Mouse (Mus musculus) fibroblast of lung, adult 2 months (primary cell): ENCODE measurements around the gene Fbxl16.
"Not testable (repeated sequence)": the region's sequence is repeated elsewhere in the genome, so short reads cannot be mapped to it uniquely, and the experiment has no call there.

ENCODE experiments used
- DNase-seq: peaks from one replicate; pipeline ENCODE4 v3.0.0-alpha.2; 2011; ENCODE audit warnings: low read depth

The Fbxl16 gene

DNA sequence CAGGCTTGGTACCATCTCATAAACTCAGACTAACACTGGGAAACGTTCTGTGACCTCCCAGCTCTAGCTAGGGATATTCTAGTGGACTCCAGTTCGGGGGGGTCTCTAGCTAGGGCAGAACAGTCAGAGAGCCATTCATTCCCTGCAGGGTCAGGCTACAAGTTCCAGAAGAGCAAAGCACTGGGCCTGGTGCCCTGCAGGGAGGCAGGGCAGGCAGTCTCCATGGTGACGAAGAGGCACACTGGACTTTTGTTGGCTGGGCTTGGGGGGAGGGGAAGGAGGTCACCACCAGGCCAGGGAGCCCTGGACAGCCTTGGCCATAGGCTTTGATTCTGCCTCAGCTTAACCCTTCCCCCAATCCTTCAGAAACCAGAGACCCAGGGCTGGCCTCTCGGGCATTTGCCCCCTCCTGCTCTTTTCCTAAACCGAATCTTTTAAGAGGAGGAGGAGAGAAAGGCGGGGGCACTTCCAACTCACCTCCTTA, 13.2 kb upstream of the Fbxl16 start, which contains the start of gene AC134908.4:
TSS of gene AC134908.4 (minus strand) at position 51 of the 484 bp plus-strand sequence.
- DNase-seq: no peak

DNA sequence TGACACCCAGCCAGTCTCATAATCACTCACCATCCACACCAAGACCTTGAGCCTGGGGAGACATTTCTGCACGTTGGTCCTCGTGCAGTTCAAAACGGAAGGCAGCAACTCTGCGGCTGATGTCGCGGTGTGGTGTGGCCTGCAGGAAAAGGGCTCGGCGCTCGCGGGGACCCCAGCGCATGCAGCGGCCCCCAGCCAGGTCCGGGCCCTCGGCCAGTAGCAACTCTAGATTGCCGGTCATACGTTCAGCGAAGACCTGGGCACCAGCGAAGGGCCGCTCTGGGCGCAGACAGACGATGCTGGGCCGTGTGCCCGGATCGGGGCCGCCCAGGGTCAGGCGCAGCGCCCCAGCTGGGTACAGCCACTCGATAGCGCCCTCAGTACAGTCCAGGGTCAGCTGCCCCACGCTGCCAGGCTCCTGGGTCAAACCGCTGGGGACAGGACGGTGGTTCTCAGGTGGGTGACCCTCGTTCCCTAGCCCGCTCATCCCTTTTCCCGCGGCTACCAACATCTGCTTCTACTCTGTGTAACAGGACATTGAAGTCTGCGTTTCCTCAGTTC, 12.6 kb upstream of the Fbxl16 start:
- no peak for DNase-seq

DNA sequence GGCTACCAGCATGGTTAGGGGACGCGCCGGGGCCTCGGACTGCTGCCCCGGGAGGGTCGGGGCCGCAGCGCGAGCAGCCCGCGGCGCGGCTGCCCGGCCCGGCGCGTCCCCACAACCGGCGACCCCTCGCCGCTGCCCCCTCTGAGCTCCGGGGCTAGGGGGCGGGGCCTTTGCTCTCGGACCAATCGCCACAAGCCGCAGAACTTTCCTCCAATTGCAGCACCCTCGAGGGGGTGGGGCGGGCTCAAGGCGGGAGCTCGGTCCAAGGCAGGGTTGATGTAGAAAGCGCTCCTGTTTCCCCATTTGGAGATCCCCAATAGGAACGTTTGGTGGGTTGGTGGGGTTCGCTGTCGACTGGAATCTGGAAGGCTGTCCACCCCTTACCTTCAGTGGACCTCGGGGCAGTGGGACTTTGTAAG, 11.9 kb upstream of the Fbxl16 start, which contains the start of gene Metrn:
TSS of gene Metrn (minus strand) at position 186 of the 419 bp plus-strand sequence.
- DNase-seq: peak; percentile 26

DNA sequence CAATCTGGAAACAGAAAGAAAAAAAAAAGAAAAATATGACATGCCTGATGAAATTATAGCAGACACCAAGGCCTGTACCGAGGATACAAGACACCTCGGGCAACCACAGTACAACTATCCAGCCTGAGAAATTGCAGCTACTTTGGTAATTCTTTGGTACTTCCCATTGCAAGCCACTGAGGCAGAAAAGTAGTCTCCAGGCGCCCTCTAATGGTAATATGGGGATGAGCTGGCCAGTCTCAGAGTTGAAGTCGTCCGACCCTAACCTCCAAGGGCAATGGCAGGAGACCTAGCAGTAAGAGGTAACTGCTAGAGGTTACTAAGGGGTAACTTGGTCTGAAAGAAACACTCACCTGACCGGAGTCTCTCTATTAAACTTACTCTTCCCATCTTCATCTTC, 7.9 kb upstream of the Fbxl16 start:
- peak; percentile 28 for DNase-seq

DNA sequence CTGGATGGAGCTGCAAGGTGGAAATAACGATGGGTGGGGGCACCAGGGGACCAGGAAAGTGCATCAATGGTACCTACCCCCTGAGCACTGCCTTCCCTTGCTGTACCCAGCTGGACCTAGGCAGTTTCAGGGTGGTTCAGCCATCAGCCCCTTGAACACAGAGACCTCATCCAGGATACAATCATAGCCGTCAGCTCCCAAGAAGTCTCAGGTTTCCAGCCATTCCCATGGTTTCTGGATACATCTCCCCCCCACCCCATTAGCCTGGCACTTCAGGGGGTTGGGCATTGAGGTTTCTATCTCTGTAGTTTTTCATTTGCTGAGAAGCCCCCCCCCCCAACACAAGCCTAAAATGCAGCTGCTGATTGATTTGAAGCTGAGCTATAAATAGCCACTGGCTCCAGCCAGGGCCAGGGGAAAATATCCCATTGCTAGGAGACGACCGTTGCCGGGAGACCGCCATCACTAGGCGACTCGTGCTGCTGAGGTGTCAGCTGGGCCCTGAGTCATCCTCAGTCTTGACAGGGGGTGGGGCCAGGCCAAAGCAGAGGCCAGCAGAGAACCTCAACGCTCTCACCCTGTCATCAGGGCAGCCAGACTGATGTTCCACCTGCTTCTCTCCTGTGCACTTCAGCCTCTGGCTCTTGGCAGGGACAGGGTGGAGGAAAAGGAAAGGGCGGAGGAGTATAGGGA, 5.9 kb upstream of the Fbxl16 start:
- peak; percentile 55 for DNase-seq

DNA sequence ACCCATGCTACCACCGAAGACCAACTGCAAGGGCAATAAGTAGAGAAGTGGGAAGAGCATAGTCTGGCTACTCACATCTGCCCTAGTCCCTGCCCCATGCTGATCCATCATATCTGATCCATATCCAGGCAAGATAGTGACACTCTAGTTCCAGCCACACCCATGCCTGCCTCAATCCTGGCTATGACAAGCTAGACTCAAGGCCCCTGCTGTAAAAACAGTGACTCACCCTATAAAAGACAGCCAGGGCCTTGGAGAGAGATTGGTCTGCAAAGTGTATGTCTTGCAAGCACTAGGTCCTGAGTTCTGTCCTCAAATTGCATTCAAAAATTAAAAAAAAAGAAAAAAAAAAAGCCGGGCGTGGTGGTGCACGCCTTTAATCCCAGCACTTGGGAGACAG, 2.4 kb upstream of the Fbxl16 start:
- no peak for DNase-seq

DNA sequence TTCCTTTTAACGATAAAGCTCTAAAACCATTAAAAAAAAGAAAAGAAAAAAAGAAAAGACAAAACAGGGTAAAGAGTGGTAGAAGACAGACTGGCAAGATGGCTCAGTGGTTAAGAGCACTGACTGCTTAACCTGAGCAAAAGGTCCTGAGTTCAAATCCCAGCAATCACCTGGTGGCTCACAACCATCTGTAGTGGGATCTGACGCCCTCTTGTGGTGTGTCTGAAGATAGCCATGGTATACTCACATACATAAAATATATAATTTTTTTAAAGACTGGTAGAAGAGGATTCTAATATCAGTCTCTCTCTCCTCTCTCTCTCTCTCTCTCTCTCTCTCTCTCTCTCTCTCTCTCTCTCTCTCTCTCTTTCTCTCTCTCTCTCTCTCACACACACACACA, 1.4 kb upstream of the Fbxl16 start:
- DNase-seq: not testable (repeated sequence)

DNA sequence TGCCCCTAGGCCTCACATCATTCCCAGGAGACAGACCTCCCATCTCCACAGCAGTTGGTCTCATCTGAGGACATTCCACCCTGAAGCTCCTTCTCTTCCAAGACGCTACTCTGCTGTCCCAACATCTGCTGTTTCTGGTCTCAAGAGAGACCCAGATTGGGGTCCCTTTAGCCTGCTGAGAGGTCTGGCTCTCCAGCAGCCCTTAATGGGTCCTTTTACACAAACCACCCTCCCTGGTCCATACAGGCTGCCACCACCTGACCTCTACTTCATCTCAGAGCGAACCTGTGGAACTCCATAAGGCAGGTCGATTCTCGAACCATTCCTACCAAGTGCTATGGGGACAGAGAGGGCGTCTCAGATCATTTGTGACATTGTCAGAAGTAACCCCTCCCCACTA, 857 bp upstream of the Fbxl16 start:
- no peak for DNase-seq

DNA sequence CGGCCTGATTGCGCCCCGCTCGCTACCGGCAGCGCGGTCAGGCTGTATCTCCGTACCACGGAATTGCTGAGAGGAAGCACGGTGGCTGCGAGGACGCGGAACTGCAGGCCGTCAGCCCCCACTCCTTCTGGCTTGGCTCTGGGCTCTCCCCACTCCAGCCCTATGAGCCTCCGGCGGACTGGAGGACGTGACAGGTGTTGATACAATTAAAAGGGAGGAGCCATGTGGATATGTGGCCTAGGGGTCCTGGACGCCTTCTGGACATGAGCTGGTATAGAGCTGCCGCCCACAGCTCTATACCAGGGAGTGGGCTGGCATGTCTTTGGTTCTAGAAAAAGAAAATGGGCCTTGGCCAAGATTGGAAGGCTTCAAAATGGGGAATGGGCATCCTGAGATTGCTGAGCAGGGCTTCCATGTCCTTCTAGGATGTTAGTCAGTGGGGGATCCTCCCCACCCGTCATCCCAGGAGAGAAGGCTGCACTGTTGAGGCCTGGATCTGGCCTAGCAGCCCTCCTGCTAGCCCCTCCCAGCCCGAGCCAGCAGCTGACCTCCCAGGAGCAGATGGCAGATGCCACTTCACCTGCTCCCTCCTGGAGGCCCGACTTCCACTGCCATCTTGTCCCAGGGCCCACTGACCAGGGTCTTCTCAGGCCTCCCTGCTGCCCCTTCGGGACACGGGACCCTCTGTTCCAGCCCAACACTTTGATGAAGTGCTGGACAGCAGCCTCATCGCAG, 888 bp downstream of the Fbxl16 start:
- no peak for DNase-seq

DNA sequence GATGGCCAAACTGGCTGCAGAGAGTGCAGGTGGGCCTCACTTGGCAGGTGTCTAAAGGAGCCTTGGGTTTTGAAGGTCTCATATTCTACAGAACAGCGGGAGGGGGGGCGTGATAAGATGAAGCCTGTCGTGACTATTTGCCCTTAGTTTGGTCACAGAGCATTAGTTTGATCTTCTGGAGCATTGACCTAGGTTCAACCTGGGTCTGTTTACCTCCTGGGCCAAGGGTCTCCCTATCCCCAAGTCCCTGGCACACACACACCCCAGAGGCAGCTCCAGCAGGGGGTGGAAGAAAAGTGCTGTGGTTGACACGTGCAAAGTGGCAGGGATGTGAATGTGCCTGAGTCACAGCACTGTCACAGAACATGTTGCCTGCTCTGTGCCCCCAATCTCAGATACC, 2.0 kb downstream of the Fbxl16 start:
- DNase-seq: no peak

DNA sequence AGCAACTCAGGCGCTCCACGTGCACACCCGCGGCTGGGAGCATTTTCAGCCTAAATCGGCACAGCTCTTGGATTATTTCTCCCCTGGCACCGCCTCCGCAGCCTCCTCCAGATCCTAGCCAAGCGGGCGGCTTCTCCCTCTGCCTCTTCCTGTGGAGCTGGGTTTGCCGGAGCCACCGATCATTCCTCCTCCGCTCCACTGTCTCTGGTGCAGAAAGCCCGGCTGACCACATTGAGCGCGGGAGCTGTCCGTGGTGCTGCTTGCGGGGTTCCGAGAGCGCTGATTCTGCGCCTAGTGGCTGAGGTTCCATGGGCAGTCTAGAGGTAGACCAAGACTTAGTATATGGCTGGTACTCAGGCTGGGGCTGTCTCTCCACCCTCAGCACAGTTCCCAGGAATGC, 4.6 kb downstream of the Fbxl16 start:
- DNase-seq: peak; percentile 30

DNA sequence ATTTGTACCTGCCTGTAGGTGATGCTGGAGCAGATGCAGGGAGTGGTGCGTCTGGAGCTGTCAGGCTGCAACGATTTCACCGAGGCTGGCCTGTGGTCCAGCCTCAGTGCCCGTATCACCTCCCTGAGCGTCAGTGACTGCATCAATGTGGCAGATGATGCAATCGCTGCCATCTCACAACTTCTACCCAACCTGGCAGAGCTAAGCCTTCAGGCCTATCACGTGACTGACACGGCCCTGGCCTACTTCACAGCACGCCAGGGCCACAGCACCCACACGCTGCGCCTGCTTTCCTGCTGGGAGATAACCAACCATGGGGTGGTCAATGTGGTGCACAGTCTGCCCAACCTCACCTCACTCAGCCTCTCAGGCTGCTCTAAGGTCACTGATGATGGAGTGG, 8.8 kb downstream of the Fbxl16 start:
- no peak for DNase-seq

DNA sequence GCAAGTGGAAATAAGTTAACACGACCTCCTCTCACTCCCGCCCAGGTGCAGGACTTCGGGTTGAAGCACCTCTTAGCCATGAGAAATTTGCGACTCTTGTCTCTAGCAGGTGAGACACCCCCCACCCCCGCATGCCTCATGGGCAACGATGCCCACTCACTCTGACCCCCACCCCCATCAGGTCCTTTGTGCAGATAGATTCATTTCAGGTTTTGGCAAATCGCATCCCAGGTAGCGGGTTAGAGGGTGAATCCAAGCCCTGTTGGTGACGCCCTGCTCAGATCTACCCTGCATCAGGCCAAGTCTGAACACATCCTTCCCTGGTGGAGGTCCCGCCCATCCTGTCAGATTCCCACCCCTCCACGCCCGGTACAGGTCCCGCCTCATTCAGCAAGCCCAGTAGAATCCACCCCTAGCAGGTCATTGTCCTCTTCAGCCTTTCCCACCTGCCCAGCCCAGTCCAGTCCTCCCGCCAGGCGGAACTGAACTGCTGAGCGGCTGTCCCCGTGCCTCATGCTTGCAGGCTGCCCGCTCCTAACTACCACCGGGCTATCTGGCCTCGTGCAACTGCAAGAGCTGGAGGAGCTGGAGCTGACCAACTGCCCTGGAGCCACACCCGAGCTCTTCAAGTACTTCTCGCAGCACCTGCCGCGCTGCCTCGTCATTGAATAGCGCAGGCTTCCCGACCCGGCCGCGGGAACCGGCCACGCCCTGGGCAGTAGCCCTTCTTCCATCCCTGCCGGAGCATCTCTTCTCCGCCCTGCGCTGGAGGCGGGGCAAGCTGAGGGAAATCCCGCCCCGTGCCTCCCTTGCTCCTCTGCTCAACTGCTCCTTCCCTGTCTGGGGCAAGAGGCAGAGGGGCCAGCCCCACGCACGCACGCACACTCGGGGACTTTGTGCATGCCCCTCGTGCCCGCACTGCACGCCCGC, 10.2 kb downstream of the Fbxl16 start:
- no peak for DNase-seq

DNA sequence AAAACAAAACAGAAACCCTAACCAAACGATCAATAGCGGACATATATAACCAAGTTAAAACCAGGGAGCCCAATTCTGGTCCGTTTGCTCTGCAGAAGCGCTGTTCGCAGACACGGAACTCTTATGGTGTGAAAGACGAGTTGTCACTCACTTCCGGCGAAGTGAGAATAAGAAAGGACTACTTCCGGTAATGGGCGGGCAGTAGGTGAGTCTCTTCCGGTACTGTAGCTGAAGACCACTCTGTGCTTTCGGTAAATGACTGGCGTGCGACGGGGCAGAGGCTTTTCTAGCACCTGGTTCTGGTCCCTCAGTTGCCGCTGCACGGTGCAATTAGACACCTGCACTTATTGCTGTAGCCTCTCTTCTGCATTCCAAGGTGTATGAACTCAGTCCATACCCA, 14.6 kb downstream of the Fbxl16 start, which contains the start of gene Wdr24:
TSS of gene Wdr24 (plus strand) at position 176 of the 400 bp plus-strand sequence.
- DNase-seq: peak; percentile 78

DNA sequence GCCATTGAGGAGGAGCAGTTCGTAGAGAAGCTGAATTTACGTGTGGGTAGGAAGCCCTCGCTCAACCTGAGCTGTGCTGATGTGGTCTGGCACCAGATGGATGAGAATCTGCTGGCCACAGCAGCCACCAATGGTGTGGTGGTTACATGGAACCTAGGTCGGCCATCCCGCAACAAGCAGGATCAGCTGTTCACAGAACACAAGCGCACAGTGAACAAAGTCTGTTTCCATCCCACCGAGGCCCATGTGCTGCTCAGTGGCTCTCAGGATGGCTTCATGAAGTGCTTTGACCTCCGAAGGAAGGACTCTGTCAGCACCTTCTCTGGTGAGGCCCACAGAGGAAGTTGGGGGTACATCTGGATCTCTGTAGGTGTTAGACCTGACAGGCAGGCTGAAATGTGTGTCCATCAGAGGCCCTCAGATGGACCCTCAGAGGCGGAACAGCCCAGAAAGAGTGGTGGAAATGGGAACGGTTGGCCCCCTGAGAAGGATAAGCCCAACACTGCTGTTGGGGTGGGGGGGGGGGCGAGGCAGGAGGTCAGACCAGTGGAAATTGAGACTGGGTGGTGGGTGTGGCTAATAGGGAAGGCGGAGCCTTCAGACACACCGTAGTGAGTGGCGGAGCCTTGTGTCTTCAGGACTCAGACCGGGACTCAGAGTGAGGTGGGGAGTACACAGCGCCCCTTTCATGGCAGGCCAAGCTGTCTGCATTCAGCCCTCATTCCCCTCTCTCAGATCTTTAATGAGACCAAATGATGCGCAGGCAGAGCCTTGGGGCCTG, 15.7 kb downstream of the Fbxl16 start:
- no peak for DNase-seq

DNA sequence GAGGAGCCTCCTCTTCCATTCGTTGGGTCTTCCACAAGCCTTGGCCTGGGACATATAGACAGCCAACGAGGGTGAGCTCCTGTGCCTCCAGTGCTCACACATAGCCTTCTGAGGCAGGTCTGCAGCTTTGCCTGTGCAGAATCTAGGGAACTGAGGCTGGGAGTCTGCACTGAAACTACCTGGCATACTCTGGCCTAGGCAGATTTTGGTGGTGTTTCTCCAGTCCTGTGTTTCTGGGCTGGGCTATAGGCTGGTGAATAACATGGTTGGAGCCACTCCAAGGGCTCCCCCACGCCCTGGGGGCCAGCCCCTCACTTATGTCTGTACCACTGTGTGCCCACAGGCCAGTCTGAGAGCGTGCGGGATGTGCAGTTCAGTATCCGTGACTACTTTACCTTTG, 16.4 kb downstream of the Fbxl16 start:
- no peak for DNase-seq

DNA sequence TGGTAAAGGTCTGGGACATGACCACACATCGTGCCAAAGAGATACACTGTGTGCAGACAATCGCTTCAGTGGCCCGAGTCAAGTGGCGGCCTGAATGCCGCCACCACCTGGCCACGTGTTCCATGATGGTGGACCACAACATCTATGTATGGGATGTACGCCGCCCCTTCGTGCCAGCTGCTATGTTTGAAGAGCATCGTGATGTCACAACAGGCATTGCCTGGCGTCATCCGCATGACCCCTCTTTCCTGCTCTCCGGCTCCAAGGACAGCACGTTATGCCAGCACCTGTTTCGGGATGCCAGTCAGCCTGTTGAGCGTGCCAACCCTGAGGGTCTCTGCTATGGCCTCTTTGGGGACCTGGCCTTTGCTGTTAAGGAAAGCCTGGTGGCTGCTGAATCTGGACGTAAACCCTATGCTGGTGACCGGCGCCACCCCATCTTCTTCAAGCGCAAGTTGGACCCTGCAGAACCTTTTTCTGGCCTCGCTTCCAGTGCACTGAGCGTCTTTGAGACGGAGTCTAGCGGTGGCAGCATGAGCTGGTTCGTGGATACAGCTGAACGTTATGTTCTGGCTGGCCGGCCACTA, 17.2 kb downstream of the Fbxl16 start:
- DNase-seq: no peak

DNA sequence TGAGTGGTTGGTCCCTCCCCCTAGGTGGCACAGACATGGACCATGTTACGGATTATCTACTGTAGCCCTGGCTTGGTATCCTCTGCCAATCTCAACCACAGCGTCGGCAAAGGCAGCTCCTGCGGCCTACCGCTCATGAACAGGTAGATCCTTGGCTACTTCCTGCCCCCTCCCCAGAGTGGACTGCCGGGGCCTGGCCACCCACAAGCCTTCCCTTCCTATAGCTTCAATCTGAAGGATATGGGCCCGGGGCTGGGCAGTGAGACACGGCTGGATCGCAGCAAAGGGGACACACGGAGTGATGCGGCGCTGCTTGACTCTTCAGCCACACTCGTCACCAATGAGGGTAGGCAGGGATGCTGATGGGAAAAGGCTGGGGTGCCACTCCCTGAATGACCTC, 18.1 kb downstream of the Fbxl16 start:
- DNase-seq: no peak

DNA sequence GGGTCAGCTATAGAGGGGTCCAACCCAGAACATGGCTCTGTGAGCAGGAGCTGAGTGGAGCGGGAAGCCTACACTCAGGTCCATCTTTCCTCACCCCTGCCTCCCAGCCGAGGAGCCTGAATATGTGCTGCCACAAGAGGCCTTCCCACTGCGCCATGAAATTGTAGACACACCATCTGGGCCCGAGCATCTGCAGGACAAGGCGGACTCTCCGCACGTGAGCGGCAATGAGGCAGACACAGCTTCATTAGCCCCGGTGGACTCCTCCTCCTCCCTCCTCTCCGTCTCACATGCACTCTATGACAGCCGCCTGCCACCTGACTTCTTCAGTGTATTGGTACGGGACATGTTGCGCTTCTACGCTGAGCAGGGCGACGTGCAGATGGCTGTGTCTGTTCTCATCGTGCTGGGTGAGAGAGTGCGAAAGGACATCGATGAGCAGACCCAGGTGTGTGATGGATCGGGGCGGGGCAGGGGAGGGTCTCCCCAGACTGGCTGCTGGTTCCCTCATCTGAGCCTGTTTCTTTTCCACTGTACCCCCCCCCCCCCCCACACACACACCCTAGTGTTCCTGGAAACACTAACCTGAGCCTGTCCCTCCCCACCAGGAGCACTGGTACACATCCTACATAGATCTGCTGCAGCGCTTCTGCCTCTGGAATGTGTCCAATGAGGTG, 18.8 kb downstream of the Fbxl16 start:
- no peak for DNase-seq

DNA sequence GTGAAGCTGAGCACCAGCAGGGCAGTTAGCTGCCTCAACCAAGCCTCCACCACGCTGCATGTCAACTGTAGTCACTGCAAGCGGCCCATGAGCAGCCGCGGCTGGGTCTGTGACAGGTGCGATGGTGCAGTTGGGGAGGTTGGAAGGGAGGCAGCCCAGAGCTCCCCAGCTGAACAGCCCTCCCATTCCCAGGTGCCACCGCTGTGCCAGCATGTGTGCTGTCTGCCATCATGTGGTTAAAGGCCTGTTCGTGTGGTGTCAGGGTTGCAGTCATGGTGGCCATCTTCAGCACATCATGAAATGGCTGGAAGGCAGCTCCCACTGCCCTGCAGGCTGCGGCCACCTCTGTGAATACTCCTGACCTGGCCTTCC, 19.3 kb downstream of the Fbxl16 start:
- no peak for DNase-seq
